Mouse (Mus musculus) embryonic facial prominence, embryonic 14.5 days (tissue): ENCODE results near the gene Rabggtb. TPM values are rescaled to one million over a fixed set of nuclear protein-coding genes. Genes with fewer than 3 reads are reported as not detected.

Source experiments
- ATAC-seq: fragments of 200-750 bp; cut with Nextera tagmentation; 2 replicates; pipeline ENCODE4 v1.8.0; 2017; ENCODE audit warnings: low read depth, moderate number of reproducible peaks, moderate TSS enrichment
- DNase-seq: peaks from one replicate; pipeline ENCODE4 v3.0.0-alpha.2; 2015; ENCODE audit warnings: low spot score
- H3K27ac ChIP-seq: fragments of 300-500 bp; sonication (generic); replicated peaks from 2 replicates; pipeline ENCODE4 v1.5.1; 2014; ENCODE audit warnings: low read depth, mild to moderate bottlenecking, low read length, moderate library complexity
- H3K27me3 ChIP-seq: fragments of 300-500 bp; sonication (generic); replicated peaks from 2 replicates; pipeline ENCODE4 v1.6.1; 2014; ENCODE audit warnings: low read length; ENCODE audit not compliant: control insufficient read depth, insufficient read depth
- H3K36me3 ChIP-seq: fragments of 300-500 bp; sonication (generic); 2 replicates; pipeline ENCODE4 v1.6.1; 2014; ENCODE audit warnings: low read length, mixed read lengths; ENCODE audit not compliant: control insufficient read depth, insufficient read depth
- H3K4me1 ChIP-seq: fragments of 300-500 bp; sonication (generic); 2 replicates; pipeline ENCODE4 v1.6.1; 2014; ENCODE audit warnings: antibody characterized with exemption, low read length; ENCODE audit not compliant: control insufficient read depth, insufficient read depth
- H3K4me2 ChIP-seq: fragments of 300-500 bp; sonication (generic); 2 replicates; pipeline ENCODE4 v1.6.1; 2014; ENCODE audit warnings: low read depth, mild to moderate bottlenecking, low read length, moderate library complexity, mixed read lengths
- H3K4me3 ChIP-seq: fragments of 300-500 bp; sonication (generic); 2 replicates; pipeline ENCODE4 v1.5.1; 2014; ENCODE audit warnings: low read depth, mild to moderate bottlenecking, low read length
- H3K9ac ChIP-seq: fragments of 300-500 bp; sonication (generic); 2 replicates; pipeline ENCODE4 v1.6.1; 2014; ENCODE audit warnings: low read depth, mild to moderate bottlenecking, low read length, moderate library complexity, mixed read lengths
- H3K9me3 ChIP-seq: fragments of 300-500 bp; sonication (generic); 2 replicates; pipeline ENCODE4 v1.6.1; 2016; ENCODE audit warnings: low read length; ENCODE audit not compliant: control insufficient read depth
- WGBS: fragments of 180-500 bp; shearing (Covaris S2); extraction: QIAGEN DNeasy Blood & Tissue Kit; methylation state at CpG from one replicate; pipeline ENCODE4 v1.1.7; 2014; 5-methylcytosine and 5-hydroxymethylcytosine counted together
- polyA plus RNA-seq: library from polyadenylated mRNA; unstranded; fragments of >200 nt; fragmentation: Nextera tagmentation; extraction: Ambion mirVana; gene quantifications from 2 replicates; pipeline ENCODE4 v1.2.1, GENCODE M21; 2014

The Rabggtb gene
- polyA plus RNA-seq, 1 experiment from 2014 or later = 56.2 TPM

DNA sequence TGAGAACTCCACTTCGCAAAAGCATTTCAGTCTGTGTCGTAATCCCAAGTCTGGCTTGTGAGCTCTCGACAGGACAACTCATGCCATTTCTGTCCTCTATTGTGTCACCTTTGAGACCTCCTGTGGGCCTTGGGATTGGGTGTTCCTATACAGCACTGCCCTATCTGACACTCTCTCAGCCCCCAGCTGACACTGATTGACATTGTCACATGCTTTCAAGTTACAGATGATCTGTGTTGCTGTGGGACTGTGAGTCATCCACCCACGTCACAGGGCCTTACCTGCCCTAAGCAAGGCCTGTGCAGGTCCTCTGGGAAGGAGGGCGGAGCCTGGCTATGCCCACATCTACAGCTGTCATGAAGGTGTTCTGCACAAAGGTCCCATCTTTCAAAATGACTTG lies 19.7 kb upstream of the Rabggtb start:
- Histone ChIP-seq H3K4me2 (no peak overlapping the region), H3K36me3 (peaks cover 73% of the 10 kb centered on the region), H3K9me3 (no peaks in the 10 kb centered on the region), H3K4me1 (no peaks in the 10 kb centered on the region), H3K9ac (no peak overlapping the region), H3K4me3 (no peak overlapping the region), H3K27ac (no peak overlapping the region), H3K27me3 (no peaks in the 10 kb centered on the region)
- ATAC-seq (no peak), DNase-seq (no peak)
- 94% methylated on average over 5 of the region's 5 CpGs for WGBS

DNA sequence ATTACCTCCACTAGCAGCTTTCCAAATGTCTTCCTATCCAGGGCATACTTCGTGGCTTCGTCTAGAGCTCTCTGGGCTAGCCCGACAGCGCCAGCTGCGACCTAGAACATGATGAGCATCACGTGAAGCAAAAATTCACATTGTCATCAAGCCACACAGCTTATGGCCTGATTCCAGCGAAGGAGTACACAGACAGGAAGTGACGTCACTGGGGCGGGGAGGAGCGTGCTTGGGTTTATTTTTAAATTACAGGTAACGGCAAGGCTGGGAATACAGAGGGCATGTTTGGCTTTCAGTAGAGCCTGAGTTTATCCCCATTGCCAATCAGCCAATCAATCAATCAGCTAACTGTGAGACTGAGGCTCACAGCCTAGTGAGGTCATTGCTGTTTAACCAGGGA lies 16.7 kb upstream of the Rabggtb start:
- Histone ChIP-seq H3K4me2 (no peak overlapping the region), H3K27me3 (no peaks in the 10 kb centered on the region), H3K36me3 (peaks cover 73% of the 10 kb centered on the region), H3K27ac (no peak overlapping the region), H3K9me3 (no peaks in the 10 kb centered on the region), H3K4me3 (no peak overlapping the region), H3K9ac (no peak overlapping the region), H3K4me1 (no peaks in the 10 kb centered on the region)
- 91% methylated on average over 11 of the region's 11 CpGs for WGBS
- DNase-seq = no peak
- ATAC-seq = no peak

DNA sequence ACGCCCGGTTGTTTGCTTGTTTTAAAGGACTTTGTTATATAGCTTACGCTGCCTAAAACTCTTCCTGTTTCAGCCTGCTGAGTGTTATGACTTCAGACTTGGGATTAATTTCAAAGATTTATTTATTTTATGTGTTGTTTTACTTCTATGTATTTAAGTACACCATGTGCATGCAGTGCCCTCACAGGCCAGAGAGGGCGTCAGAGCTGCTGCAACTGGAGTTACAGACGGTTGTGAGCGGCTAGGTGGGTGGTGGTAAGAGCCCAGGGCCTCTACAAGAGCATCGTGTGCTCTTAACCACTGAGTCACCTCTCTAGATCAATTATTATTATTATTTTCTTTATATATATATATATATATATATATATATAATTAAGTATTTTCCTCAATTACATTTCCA lies 13.5 kb upstream of the Rabggtb start:
- no peak overlapping the region for H3K4me3 ChIP-seq
- no peak overlapping the region for H3K9ac ChIP-seq
- no peaks in the 10 kb centered on the region for H3K9me3 ChIP-seq
- peaks cover 71% of the 10 kb centered on the region for H3K36me3 ChIP-seq
- H3K4me2 ChIP-seq = no peak overlapping the region
- no peak for ATAC-seq
- no peaks in the 10 kb centered on the region for H3K4me1 ChIP-seq
- H3K27ac ChIP-seq = no peak overlapping the region
- WGBS = 86% methylated on average over 7 of the region's 7 CpGs
- H3K27me3 ChIP-seq = no peaks in the 10 kb centered on the region
- no peak for DNase-seq

GRCm38 (mm10) chr3:153921147-153921910 lies 8.5 kb upstream of the Rabggtb start:
- Histone ChIP-seq H3K27me3 (no peaks in the 10 kb centered on the region), H3K36me3 (peaks cover 42% of the 10 kb centered on the region), H3K27ac (no peak overlapping the region), H3K9me3 (no peaks in the 10 kb centered on the region), H3K9ac (no peak overlapping the region), H3K4me3 (no peak overlapping the region), H3K4me2 (no peak overlapping the region), H3K4me1 (no peaks in the 10 kb centered on the region; the same call in 1 of the 2 replicates)
- WGBS = 93% methylated on average over 10 of the region's 10 CpGs
- DNase-seq = no peak
- ATAC-seq = no peak

DNA sequence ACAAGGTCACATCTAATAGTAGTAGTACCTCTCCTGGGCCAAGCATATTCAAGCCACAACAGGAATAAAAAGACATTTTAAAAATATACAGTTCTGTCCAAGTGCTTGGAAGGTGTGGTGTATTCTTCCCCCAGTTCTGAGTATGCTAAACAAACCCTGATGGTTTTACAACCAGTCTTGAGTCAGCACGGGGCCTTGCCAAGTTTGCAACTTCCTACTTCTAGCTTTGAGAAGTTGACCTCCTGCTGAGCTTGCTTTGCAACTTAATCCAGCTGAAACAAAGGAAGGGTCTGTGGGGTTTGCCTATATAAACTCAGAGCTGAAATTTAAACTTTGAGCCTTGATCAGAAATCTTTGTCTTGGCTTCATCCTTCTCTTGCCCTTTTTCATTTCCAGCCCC lies 4.4 kb upstream of the Rabggtb start:
- Histone ChIP-seq H3K27me3 (no peaks in the 10 kb centered on the region), H3K9ac (no peak overlapping the region), H3K27ac (no peak overlapping the region), H3K4me2 (no peak overlapping the region), H3K36me3 (peaks cover 12% of the 10 kb centered on the region; the same call in 1 of the 2 replicates), H3K4me3 (no peak overlapping the region), H3K9me3 (no peaks in the 10 kb centered on the region), H3K4me1 (peaks cover 4% of the 10 kb centered on the region; the same call in 1 of the 2 replicates)
- peak; percentile 89 for DNase-seq
- ATAC-seq = no peak
- WGBS = 10% methylated on average over 1 of the region's 1 CpGs

DNA sequence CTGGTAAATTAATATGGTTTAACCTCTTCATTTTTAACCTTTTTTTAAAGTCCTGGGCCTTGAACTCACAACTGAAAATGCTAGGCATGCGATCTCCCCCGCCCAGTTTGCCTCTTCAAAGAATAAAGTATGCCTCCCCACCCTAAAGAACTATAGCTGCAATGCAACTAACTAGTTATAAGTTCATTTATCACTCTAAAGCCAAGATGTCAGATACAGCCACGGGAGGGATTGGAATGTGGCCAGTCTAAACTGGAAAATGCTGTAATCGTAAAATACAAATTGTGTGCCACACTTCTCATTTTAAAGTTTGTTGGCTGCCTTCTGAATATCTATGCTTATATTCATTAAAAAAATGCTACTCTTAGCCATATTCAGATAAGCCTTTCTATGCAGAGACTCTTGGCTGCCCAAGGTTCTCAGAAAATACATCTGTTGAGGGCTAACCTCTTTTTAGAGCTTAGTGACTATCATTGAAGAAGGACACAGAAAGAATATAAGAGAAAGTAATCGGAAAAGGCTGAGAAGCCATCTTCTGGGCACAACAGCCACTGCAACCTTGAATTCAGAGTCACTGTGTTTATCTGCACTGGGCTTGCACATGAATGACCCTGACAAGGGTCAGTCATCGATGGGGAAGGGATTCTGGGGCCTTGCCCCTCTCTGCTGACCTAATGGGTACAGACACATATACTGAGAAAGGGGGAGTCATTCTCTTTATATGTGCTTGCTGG lies 868 bp upstream of the Rabggtb start:
- DNase-seq (no peak), ATAC-seq (no peak)
- H3K27me3 ChIP-seq = no peaks in the 10 kb centered on the region
- H3K9ac ChIP-seq = peak overlapping the region; percentile 97
- H3K36me3 ChIP-seq = peaks cover 30% of the 10 kb centered on the region
- peak overlapping the region; percentile 96 for H3K4me3 ChIP-seq
- H3K4me1 ChIP-seq = peaks cover 23% of the 10 kb centered on the region
- H3K27ac ChIP-seq = peak overlapping the region; percentile 89
- WGBS = 51% methylated on average over 6 of the region's 6 CpGs
- no peaks in the 10 kb centered on the region for H3K9me3 ChIP-seq
- peak overlapping the region; percentile 76 for H3K4me2 ChIP-seq

DNA sequence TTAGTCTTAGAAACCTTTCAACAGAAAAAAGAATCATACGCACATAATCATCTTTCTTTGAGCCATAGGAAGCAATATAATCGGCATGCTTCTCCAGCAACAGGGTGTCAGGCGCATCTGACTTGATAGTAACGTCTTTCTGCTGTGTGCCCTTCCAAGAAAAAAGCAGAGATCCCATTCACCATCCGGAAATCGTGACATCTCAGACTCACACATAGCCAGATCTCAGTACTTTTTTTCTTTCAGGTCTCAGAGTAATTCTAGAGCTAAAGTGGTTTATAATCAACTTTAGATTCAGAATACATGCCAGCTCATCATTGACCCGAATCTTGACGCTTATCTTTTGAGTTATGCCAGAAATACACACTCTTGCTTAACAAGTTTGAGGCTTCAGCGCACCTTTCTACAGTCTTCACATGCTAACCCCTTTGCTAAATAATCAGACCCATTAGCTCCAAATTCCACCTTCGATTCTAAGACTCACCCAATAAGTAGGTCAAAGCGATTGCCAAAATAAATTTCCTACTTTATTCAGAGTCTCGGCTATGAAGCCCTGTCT lies 848 bp downstream of the Rabggtb start:
- Histone ChIP-seq H3K9me3 (no peaks in the 10 kb centered on the region), H3K4me2 (peak overlapping the region; percentile 76), H3K27ac (peak overlapping the region; percentile 89), H3K4me1 (peaks cover 23% of the 10 kb centered on the region), H3K9ac (peak overlapping the region; percentile 97), H3K27me3 (no peaks in the 10 kb centered on the region), H3K36me3 (peaks cover 47% of the 10 kb centered on the region), H3K4me3 (peak overlapping the region; percentile 96)
- ATAC-seq (no peak), DNase-seq (no peak)
- WGBS = 2% methylated on average over 12 of the region's 12 CpGs

GRCm38 (mm10) chr3:153911197-153911881 lies 1.5 kb downstream of the Rabggtb start:
- ATAC-seq = no peak
- WGBS = 46% methylated on average over 8 of the region's 8 CpGs
- peak overlapping the region; percentile 96 for H3K4me3 ChIP-seq
- peaks cover 23% of the 10 kb centered on the region for H3K4me1 ChIP-seq
- peak overlapping the region; percentile 76 for H3K4me2 ChIP-seq
- peaks cover 54% of the 10 kb centered on the region for H3K36me3 ChIP-seq
- H3K9ac ChIP-seq = peak overlapping the region; percentile 97
- no peak overlapping the region for H3K27ac ChIP-seq
- H3K27me3 ChIP-seq = no peaks in the 10 kb centered on the region
- H3K9me3 ChIP-seq = no peaks in the 10 kb centered on the region
- no peak for DNase-seq
